Mouse (Mus musculus): Measurements from ENCODE around the gene Rnf144b.

DNA sequence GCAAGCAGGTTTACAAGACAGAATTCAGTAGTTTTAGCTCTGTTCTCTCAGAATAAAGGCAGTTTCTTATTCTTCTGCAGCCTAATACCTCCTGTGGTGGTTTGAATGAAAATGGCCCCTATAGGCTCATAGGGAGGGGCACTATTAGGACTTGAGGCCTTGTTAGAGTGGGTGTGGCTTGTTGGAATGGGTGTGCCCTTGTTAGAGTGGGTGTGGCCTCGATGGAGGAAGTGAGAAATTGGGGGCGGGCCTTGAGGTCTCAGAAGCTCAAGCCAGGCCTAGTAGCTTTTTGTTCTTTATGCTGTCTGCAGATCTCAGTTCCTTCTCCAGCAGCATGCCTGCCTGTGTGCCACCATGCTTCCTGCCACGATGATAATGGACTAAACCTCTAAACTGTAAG lies 159.8 kb downstream of the Rnf144b start:
- no peak for TF ChIP-seq CTCF (IDR thresholded peaks at IDR 0.05)
- no peak for TF ChIP-seq EP300 (IDR thresholded peaks at IDR 0.05; ENCODE audit: insufficient read depth, low read depth, low read length)

All from heart, adult 2 months (tissue).